Mouse (Mus musculus): ENCODE data around the gene Tpd52l2.

DNA sequence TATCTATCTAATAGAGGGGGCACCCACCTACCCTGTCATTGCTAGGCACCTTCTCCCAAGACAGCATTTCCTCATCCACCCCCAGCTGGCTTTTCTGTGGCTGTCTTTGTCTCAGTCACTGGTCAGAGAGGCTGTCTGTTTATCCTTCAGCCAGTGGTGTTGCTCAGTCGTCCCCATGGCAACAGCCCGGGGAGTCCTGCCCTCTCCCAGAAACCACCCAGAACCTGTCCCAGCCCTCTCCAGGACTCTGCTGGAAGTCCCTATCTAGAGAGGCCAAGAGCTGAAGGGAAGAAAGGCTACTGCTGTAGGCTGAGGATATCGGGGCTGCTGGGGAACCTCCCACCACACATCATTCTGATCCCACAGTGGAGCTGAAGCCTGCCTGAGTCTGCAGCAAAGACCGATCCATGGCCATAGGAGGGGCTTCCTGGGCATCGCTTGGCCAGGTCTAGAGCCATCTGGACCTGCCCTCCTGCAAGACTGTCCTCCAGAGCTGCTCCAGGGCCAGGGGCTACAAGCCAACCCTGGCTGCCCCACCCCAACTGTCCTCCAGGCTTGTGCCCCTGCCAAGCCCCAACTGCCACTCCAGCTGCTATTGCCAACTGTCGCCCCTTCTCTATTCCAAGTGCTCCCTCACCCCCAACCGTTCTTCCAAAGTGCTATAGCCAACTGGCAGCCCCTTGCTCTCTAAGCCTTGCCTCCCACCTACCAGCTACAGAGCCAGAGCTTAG lies 33.8 kb upstream of the Tpd52l2 start:
- TF ChIP-seq CTCF (IDR thresholded peaks at IDR 0.05; ENCODE audit: low read depth, low read length) = no peak
- no peak for TF ChIP-seq GATA1 (IDR thresholded peaks at IDR 0.05; ENCODE audit: borderline replicate concordance, low read length)
- no peak for TF ChIP-seq GATA2 (IDR thresholded peaks at IDR 0.05; ENCODE audit: borderline replicate concordance, low read depth, low read length)

All from G1E (cell line).